Mouse (Mus musculus) E14TG2a.4 (cell line): ENCODE data around the gene Ccdc38.

Experiments used
- CTCF ChIP-seq: conservative IDR thresholded peaks from 2 replicates; pipeline ENCODE4 v1.5.1; 2014; ENCODE audit warnings: low read length
- POU5F1 ChIP-seq: IDR thresholded peaks from 2 replicates; pipeline ENCODE4 v1.6.1; 2014; ENCODE audit warnings: low read length, borderline replicate concordance

- TF ChIP-seq CTCF (peak; percentile 33), POU5F1 (no peak)
These were observed 62.8 kb downstream of the Ccdc38 start for GRCm38 (mm10) chr10:93603256-93603655.
